Mouse (Mus musculus): ENCODE data around the gene Hsf2. TPM values are rescaled to one million over a fixed set of nuclear protein-coding genes. Genes with fewer than 3 reads are reported as not detected.

Hsf2 gene
- polyA plus RNA-seq, 1 experiment from 2014 or later, result 25.2 TPM

DNA sequence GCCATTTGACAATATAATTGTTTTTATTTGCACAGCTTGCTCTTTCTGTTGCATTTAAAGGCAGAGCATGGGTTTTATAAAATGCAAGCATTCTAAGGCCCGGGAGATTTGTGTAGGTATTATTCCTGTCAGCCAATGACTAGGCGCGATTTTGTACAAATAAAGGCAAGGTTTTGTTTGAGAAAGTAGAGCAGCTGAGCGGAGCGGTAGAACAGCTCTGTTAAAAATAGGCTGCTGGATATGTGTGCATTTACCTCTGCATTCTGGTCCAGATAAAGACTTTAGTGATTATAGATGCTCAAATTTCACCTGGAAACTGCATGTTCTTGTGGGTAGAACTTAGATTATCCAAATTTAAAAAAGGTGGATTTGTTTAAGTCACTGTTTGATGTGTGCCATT, 71.4 kb downstream of the Hsf2 start:
- Histone ChIP-seq H3K27ac (no peak overlapping the region), H3K4me1 (no peaks in the 10 kb centered on the region), H3K36me3 (no peaks in the 10 kb centered on the region), H3K27me3 (ENCODE audit: insufficient read depth, poor library complexity, severe bottlenecking) (no peaks in the 10 kb centered on the region), H3K9me3 (no peaks in the 10 kb centered on the region), H3K4me3 (no peak overlapping the region)
- WGBS, result 84% methylated on average over 5 of the region's 5 CpGs
- DNase-seq (ENCODE audit: low spot score), result no peak

Other genes starting within 250 kb of the Hsf2 start
- gene Serinc1, start 46.1 kb downstream of the Hsf2 start, polyA plus RNA-seq (2016; fragmentation: Nextera tagmentation; extraction: Ambion mirVana), result 142 and 159 TPM in 2 replicates
- gene Pkib, start 145.6 kb downstream of the Hsf2 start, polyA plus RNA-seq (2016; fragmentation: Nextera tagmentation; extraction: Ambion mirVana), result 0.68 and 0.85 TPM in 2 replicates